In the genomic region with DNA sequence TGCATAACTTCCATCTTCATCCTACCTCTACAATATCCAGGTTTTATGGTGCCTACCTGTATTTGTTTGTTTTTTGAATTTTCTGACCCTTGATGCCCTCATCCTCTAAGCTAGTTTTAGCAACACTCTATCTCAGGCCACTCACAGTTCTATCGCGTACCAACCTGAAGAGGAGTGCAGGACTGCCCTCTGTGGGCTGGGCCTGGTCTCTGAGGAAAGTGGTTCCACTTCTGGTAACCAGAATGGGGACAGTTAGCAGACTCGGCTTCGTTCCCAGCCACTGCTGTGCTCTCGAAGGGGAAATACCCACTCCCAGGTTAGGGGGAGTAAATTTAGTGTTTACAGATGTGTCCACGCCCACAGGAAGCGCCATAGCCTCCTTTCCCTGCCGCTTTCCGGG, we compare ENCODE assay signal across 13 mouse cellular contexts. TPM values are rescaled to one million over a fixed set of nuclear protein-coding genes. Genes with fewer than 3 reads are reported as not detected.
A peak's percentile ranks its signal among the peaks of the same experiment; 100 is the strongest.
DNase-seq lines count a peak whose midpoint lies in the region; ATAC-seq and TF ChIP-seq lines count a peak whose summit lies in the region.
"Had no signal": no experiment of that assay in that cellular context is flagged by ENCODE, and none has a peak within 500 bp of the region (broad histone marks: within the 10 kb centered on the region; RNA-seq: fewer than 3 reads in every experiment).

No protein-coding gene starts in this region.

- H3K27ac ChIP-seq in heart, postnatal 0 days (ENCODE audit: low read depth): no peak overlapping the region
- H3K27ac ChIP-seq in lung, embryonic 14.5 days (ENCODE audit: low read depth): no peak overlapping the region
- H3K27ac ChIP-seq in midbrain, embryonic 16.5 days (ENCODE audit: low read length): no peak overlapping the region
- H3K27ac ChIP-seq: embryonic facial prominence, embryonic 13.5 days had no signal

- H3K4me3 ChIP-seq in heart, postnatal 0 days (ENCODE audit: low read depth, low read length): no peak overlapping the region
- H3K4me3 ChIP-seq in lung, embryonic 14.5 days (ENCODE audit: low read depth, low read length): no peak overlapping the region
- H3K4me3 ChIP-seq in midbrain, embryonic 16.5 days (ENCODE audit: low read depth, low read length): no peak overlapping the region
- H3K4me3 ChIP-seq: embryonic facial prominence, embryonic 13.5 days had no signal

- WGBS in heart, postnatal 0 days: 13% methylated on average over 9 of the region's 9 CpGs
- 29% methylated on average over 9 of the region's 9 CpGs for WGBS in lung, embryonic 14.5 days
- 69% methylated on average over 9 of the region's 9 CpGs for WGBS in midbrain, embryonic 16.5 days

- H3K9ac ChIP-seq in heart, postnatal 0 days (replicated peaks; ENCODE audit: low read depth, low read length): no peak overlapping the region; the same call in 1 of the 2 replicates
- no peak overlapping the region for H3K9ac ChIP-seq in lung, embryonic 14.5 days
- H3K9ac ChIP-seq in midbrain, embryonic 16.5 days (ENCODE audit: low read depth, low read length): no peak overlapping the region
- H3K9ac ChIP-seq: embryonic facial prominence, embryonic 13.5 days had no signal

- H3K4me2 ChIP-seq in heart, postnatal 0 days (ENCODE audit: low read depth, low read length): no peak overlapping the region
- H3K4me2 ChIP-seq in lung, embryonic 14.5 days: no peak overlapping the region
- H3K4me2 ChIP-seq in midbrain, embryonic 16.5 days (ENCODE audit: low read length): no peak overlapping the region
- H3K4me2 ChIP-seq: embryonic facial prominence, embryonic 13.5 days had no signal

- no peaks in the 10 kb centered on the region for H3K27me3 ChIP-seq in heart, postnatal 0 days (ENCODE audit: control insufficient read depth, insufficient read depth, low read length)
- no peaks in the 10 kb centered on the region for H3K27me3 ChIP-seq in lung, embryonic 14.5 days (ENCODE audit: insufficient read depth, low read length)
- H3K27me3 ChIP-seq in midbrain, embryonic 16.5 days (ENCODE audit: control insufficient read depth, insufficient read depth, low read depth, low read length): no peaks in the 10 kb centered on the region
- H3K27me3 ChIP-seq: embryonic facial prominence, embryonic 13.5 days had no signal

- DNase-seq in frontal cortex, postnatal 10 days (ENCODE audit: low spot score in 2 of 2): no peak
- DNase-seq in CD4-positive helper T cell, adult 2 months (ENCODE audit: low read depth, low spot score): peak; percentile 21
- peak; percentile 28 for DNase-seq in heart, postnatal 0 days (ENCODE audit: low spot score)
- DNase-seq in lung, embryonic 14.5 days: peak; percentile 21
- DNase-seq in spleen, postnatal 4 days (ENCODE audit: low spot score in 2 of 2): no peak
- DNase-seq in right cerebral cortex, postnatal 25 days: no peak
- DNase-seq: B cell, adult 2 months; midbrain, embryonic 14.5 days had no signal

- no peaks in the 10 kb centered on the region for H3K36me3 ChIP-seq in heart, postnatal 0 days (replicated peaks; ENCODE audit: control insufficient read depth, insufficient read depth, low read length)
- no peaks in the 10 kb centered on the region for H3K36me3 ChIP-seq in lung, embryonic 14.5 days (ENCODE audit: insufficient read depth)
- H3K36me3 ChIP-seq in midbrain, embryonic 16.5 days (ENCODE audit: control insufficient read depth, insufficient read depth, low read length): no peaks in the 10 kb centered on the region
- H3K36me3 ChIP-seq: embryonic facial prominence, embryonic 13.5 days had no signal

- no peaks in the 10 kb centered on the region for H3K4me1 ChIP-seq in heart, postnatal 0 days (ENCODE audit: control insufficient read depth, insufficient read depth)
- no peaks in the 10 kb centered on the region for H3K4me1 ChIP-seq in lung, embryonic 14.5 days (ENCODE audit: insufficient read depth)
- no peaks in the 10 kb centered on the region for H3K4me1 ChIP-seq in midbrain, embryonic 16.5 days (ENCODE audit: control insufficient read depth, insufficient read depth, low read length)
- H3K4me1 ChIP-seq: embryonic facial prominence, embryonic 13.5 days had no signal

- TF ChIP-seq EP300 in heart, postnatal 0 days (IDR thresholded peaks at IDR 0.05; ENCODE audit: low read depth): no peak

- peak; percentile 53 for TF ChIP-seq CTCF in heart, postnatal 0 days (IDR thresholded peaks at IDR 0.05; ENCODE audit: low read depth)
- 0 out of 2 replicates have a peak, but pooled peaks have one; percentile 15 for TF ChIP-seq CTCF in lung, embryonic 14.5 days (IDR thresholded peaks at IDR 0.05; ENCODE audit: low read depth)

- H3K9me3 ChIP-seq in heart, postnatal 0 days (replicated peaks; ENCODE audit: control insufficient read depth, low read length): peaks cover 6% of the 10 kb centered on the region; the same call in 1 of the 2 replicates
- H3K9me3 ChIP-seq in lung, embryonic 14.5 days (ENCODE audit: low read depth, low read length): no peaks in the 10 kb centered on the region
- no peaks in the 10 kb centered on the region for H3K9me3 ChIP-seq in midbrain, embryonic 16.5 days (replicated peaks; ENCODE audit: control insufficient read depth, low read length, poor library complexity, severe bottlenecking)
- H3K9me3 ChIP-seq: embryonic facial prominence, embryonic 13.5 days had no signal

- 0 out of 2 replicates have a peak, but pooled peaks have one; percentile 44 for ATAC-seq in frontal cortex, adult (ENCODE audit: low TSS enrichment)
- no peak for ATAC-seq in heart, postnatal 0 days (ENCODE audit: insufficient read depth, low read depth)
- ATAC-seq in lung, embryonic 14.5 days (ENCODE audit: insufficient read depth): no peak
- no peak for ATAC-seq in midbrain, embryonic 16.5 days

RNA-seq across cellular contexts. Expression of gene Fxyd4, which starts 29.2 kb away (rescaled TPM):
- not detected in 2 replicates for total RNA-seq in heart, postnatal 0 days (2014; rRNA removed; ENCODE audit: low replicate concordance)
- 0.55 and 0.97 TPM in 2 replicates for polyA plus RNA-seq in heart, postnatal 0 days (2015; fragmentation: Nextera tagmentation; extraction: Ambion mirVana)
- 3.6 and 3.9 TPM in 2 replicates for polyA plus RNA-seq in lung, embryonic 14.5 days (2014; fragmentation: Nextera tagmentation; extraction: Ambion mirVana)
- polyA plus RNA-seq in midbrain, embryonic 16.5 days (2015; fragmentation: Nextera tagmentation; extraction: Ambion mirVana): 1.8 and 3.5 TPM in 2 replicates
- total RNA-seq: gastrocnemius, adult 18-20 months; left cerebral cortex, postnatal 36 days had no signal

RNA-seq across cellular contexts. Expression of gene Rasgef1a, which starts 44.5 kb away (rescaled TPM):
- total RNA-seq in heart, postnatal 0 days (2014; rRNA removed; ENCODE audit: low replicate concordance): 1.8 and 2.1 TPM in 2 replicates
- polyA plus RNA-seq in heart, postnatal 0 days (2015; fragmentation: Nextera tagmentation; extraction: Ambion mirVana): 0.16 and 0.18 TPM in 2 replicates
- polyA plus RNA-seq in lung, embryonic 14.5 days (2014; fragmentation: Nextera tagmentation; extraction: Ambion mirVana): 1.0 and 1.1 TPM in 2 replicates
- 7.8 and 8.8 TPM in 2 replicates for polyA plus RNA-seq in midbrain, embryonic 16.5 days (2015; fragmentation: Nextera tagmentation; extraction: Ambion mirVana)

Comparison
In these comparisons a context has a peak if more than half of its experiments do, and no peak if none do; other contexts are left out.
1. DNase-seq: peak in CD4-positive helper T cell, adult 2 months (single experiment), heart, postnatal 0 days (single experiment) and lung, embryonic 14.5 days (single experiment); none in frontal cortex, postnatal 10 days (0 of 2), spleen, postnatal 4 days (0 of 2) and right cerebral cortex, postnatal 25 days (single experiment).